Mouse (Mus musculus): ENCODE data around the gene Lamtor2.

DNA sequence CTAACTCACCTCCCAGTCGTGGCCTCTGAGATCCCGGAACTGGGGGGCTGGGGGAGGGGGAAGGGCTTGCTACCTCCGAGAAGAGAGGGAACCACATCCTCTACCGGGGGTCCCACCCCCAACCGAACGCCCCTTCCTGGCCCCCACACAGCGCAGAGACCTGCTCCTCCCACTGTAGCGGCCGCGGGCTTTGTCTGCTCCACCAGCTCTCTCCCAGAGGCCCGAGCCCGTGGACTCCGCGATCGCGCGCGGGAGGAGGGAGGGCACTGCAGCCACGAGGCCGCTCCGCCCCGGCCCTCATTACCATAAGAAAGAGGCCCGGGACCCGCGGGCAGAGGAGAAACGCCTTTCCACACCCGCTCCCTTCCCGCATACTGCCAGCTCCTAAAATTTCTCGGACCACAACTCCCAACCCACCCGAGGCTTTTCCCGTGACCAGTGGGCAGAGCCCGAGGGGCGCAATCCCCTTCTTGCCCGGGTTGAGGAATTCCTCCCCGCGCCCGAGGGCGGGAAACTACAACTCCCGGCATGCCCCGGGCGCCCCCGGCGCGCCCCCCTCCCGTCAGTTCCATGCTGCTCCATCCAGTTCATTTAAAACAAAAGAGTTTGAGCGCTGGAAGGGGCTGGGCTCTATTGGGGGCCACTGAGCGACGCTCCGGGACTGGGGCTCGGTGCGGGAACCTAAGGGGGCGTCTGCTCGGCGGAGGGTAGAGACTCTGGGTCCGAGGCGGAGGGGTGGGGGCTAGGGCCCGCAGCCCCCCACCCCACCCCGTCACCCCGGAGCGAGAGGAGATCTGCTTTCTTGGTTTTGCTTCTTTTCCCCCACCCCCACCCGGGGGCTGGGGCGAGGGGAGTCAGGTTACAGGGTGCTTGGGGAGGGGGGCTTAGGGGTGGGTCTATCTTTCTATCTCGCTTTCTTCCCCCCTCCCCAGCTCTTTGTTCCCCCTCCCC lies 21.3 kb downstream of the Lamtor2 start:
- no peak for TF ChIP-seq CTCF (IDR thresholded peaks at IDR 0.05; ENCODE audit: control insufficient read depth, insufficient read depth, insufficient read length)
- no peak for TF ChIP-seq MAX (IDR thresholded peaks at IDR 0.05)
- TF ChIP-seq USF1 (IDR thresholded peaks at IDR 0.05; ENCODE audit: low read depth) = no peak
- no peak for TF ChIP-seq MYOG (IDR thresholded peaks at IDR 0.05; ENCODE audit: control insufficient read depth, extremely low read depth, insufficient read length)
- TF ChIP-seq CEBPB (IDR thresholded peaks at IDR 0.05; ENCODE audit: low read depth) = no peak
- no peak for TF ChIP-seq FOSL1 (IDR thresholded peaks at IDR 0.05; ENCODE audit: insufficient read depth, low read length, poor library complexity, severe bottlenecking)

Measured in C2C12 (cell line).